Mouse (Mus musculus): ENCODE data around the gene Rtn3. TPM values are rescaled to one million over a fixed set of nuclear protein-coding genes. Genes with fewer than 3 reads are reported as not detected.

Rtn3 gene
- polyA plus RNA-seq, 1 experiment from 2014 or later, result 127 TPM

DNA sequence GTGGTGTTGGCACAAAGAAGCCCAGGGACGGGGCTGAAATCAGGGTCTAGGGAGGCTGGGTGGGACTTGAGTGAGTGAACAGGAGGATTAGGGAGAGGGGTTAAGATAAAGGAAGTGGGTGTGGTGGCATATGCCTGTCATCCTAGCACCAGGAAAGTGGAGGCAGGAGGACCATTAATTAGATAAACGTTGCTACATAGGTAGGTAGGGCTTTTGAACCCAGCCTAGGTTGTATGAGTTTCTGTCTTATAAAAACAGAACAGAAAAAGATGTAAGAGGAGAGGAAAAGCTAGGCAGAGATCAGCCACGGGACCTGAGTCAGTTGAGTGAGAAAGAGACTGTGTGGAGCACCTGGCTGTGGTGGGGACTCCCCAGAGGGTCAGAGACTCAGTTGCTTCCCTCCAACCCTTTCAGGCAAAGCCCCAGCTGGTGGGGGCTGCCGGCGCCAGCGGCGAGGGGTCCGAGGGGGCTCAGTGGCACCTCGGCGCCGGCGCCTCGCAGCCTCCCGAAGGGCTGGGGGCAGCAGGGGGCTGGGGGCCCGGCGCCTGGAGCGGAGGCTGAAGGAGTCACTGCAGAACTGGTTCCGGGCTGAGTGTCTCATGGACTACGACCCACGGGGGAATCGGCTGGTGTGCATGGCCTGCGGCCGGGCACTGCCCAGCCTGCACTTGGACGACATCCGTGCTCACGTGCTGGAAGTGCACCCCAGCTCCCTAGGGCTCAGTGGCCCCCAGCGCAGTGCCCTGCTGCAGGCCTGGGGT lies 62.1 kb downstream of the Rtn3 start:
- no peaks in the 10 kb centered on the region for H3K9me3 ChIP-seq (replicated peaks)
- no peak overlapping the region for H3K9ac ChIP-seq
- H3K4me2 ChIP-seq, result no peak overlapping the region
- peaks cover 75% of the 10 kb centered on the region for H3K4me1 ChIP-seq (replicated peaks)
- 0 out of 2 replicates have a peak overlapping the region, but pooled peaks have one; percentile 28 for H3K4me3 ChIP-seq
- H3K36me3 ChIP-seq, result peaks cover 23% of the 10 kb centered on the region
- no peak for ATAC-seq (replicated peaks; ENCODE audit: insufficient number of reproducible peaks, insufficient read depth, low FRiP score, low read depth)
- H3K27me3 ChIP-seq, result no peaks in the 10 kb centered on the region
- no peak overlapping the region for H3K27ac ChIP-seq
- WGBS, result 76% methylated on average over 27 of the region's 27 CpGs

DNA sequence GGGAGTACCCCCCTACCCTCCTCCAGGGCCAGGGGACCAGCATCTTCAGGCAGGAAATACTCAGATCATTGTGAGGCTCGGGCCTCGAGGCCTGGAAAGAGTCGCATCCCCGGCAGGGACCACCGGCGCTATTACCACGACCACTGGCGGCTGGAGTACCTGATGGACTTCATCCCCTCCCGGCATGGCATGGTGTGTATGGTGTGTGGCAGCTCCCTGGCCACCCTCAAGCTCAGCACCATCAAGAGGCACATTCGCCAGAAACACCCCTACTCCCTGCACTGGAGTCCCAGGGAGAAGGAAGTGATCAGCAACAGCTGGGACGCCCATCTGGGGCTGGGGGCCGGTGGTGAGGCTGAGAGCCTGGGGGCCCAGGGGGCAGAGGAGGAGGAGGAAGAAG lies 63.0 kb downstream of the Rtn3 start:
- 63% methylated on average over 12 of the region's 12 CpGs for WGBS
- H3K4me2 ChIP-seq, result peak overlapping the region; percentile 84; the same call in 1 of the 2 replicates
- no peak overlapping the region for H3K9ac ChIP-seq
- ATAC-seq (replicated peaks; ENCODE audit: insufficient number of reproducible peaks, insufficient read depth, low FRiP score, low read depth), result no peak
- peaks cover 20% of the 10 kb centered on the region for H3K36me3 ChIP-seq
- no peak overlapping the region for H3K4me3 ChIP-seq
- H3K27me3 ChIP-seq, result no peaks in the 10 kb centered on the region
- no peak overlapping the region for H3K27ac ChIP-seq
- peaks cover 78% of the 10 kb centered on the region for H3K4me1 ChIP-seq (replicated peaks)
- H3K9me3 ChIP-seq (replicated peaks), result no peaks in the 10 kb centered on the region

DNA sequence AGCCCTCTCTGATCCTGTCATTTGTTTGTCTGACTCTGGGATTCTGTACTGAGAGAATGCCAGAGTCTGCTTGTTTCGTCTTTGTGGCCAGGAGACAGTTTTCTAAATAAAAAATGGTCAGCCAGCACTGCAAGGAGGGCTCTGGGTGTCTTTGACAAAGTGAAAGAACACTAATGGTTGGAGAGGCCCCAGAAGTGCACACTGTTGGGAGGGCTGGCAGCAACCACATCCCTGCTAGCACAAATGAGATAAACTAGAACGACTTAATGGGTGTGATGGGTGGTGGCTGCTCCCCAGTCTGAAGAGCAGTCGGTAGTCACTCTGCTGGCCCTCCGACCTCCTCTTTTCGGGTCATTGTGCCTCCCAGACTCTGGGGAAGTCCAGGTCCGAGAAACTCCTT lies 63.9 kb downstream of the Rtn3 start:
- Histone ChIP-seq H3K4me2 (peak overlapping the region; percentile 84), H3K9ac (peak overlapping the region; percentile 16; the same call in 1 of the 2 replicates), H3K9me3 (replicated peaks) (no peaks in the 10 kb centered on the region), H3K4me1 (replicated peaks) (peaks cover 68% of the 10 kb centered on the region), H3K36me3 (peaks cover 13% of the 10 kb centered on the region; the same call in 1 of the 2 replicates), H3K27me3 (no peaks in the 10 kb centered on the region), H3K27ac (0 out of 2 replicates have a peak overlapping the region, but pooled peaks have one; percentile 8), H3K4me3 (peak overlapping the region; percentile 90)
- no peak for ATAC-seq (replicated peaks; ENCODE audit: insufficient number of reproducible peaks, insufficient read depth, low FRiP score, low read depth)
- 17% methylated on average over 6 of the region's 6 CpGs for WGBS

DNA sequence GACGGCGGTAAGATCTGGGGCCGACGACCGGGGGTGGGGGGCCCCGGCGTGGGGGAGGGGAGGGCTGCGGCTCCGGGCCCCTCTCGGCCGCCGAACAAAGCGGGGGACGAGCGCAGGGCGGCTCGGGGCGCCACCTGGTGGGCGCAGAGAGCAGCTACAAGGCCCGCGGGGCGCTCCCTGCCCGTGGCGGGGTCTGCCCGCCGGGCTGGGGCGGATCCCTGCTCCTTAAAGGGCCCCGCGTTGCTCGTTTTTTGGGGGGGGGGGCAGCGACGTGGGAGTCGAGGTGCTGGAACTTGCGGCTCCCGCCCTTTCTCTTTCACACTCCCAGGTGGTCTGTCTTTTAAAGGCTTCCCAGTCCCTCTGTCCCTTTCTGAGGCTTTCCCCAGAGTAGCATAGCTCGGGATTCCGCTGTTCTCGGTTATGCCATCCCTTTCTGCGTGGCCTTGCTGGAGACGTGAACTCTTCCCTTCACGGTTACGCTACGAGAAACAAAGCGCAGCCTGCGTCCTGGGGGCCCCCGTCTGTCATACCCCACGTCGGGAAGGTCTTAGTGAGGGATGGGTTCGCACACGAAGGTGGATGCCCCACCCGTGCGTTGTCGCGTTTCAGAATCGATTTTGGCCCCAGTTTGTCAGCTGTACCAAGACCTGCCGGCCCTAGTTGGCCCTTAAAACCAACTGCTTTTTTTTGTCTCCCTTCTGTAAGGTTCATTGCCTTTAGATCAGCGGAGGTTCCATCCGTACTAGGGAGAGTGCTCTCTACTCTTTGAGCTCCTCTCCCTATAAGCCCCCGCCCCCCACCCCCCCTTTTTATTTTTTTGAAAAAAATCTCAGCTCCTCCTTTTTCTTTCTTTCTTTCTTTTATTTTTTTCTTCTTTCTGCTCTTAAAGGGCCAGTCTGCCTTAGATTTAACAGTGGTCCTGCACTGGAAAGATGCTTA lies 64.9 kb downstream of the Rtn3 start:
- H3K4me3 ChIP-seq, result peak overlapping the region; percentile 90
- ATAC-seq (replicated peaks; ENCODE audit: insufficient number of reproducible peaks, insufficient read depth, low FRiP score, low read depth), result peak; percentile 64
- peak overlapping the region; percentile 84 for H3K4me2 ChIP-seq
- H3K36me3 ChIP-seq, result peaks cover 13% of the 10 kb centered on the region; the same call in 1 of the 2 replicates
- H3K9ac ChIP-seq, result peak overlapping the region; percentile 99
- H3K27ac ChIP-seq, result peak overlapping the region; percentile 91
- H3K9me3 ChIP-seq (replicated peaks), result no peaks in the 10 kb centered on the region
- no peaks in the 10 kb centered on the region for H3K27me3 ChIP-seq
- peaks cover 58% of the 10 kb centered on the region for H3K4me1 ChIP-seq (replicated peaks)
- WGBS, result under 1% methylated on average over 58 of the region's 59 CpGs

DNA sequence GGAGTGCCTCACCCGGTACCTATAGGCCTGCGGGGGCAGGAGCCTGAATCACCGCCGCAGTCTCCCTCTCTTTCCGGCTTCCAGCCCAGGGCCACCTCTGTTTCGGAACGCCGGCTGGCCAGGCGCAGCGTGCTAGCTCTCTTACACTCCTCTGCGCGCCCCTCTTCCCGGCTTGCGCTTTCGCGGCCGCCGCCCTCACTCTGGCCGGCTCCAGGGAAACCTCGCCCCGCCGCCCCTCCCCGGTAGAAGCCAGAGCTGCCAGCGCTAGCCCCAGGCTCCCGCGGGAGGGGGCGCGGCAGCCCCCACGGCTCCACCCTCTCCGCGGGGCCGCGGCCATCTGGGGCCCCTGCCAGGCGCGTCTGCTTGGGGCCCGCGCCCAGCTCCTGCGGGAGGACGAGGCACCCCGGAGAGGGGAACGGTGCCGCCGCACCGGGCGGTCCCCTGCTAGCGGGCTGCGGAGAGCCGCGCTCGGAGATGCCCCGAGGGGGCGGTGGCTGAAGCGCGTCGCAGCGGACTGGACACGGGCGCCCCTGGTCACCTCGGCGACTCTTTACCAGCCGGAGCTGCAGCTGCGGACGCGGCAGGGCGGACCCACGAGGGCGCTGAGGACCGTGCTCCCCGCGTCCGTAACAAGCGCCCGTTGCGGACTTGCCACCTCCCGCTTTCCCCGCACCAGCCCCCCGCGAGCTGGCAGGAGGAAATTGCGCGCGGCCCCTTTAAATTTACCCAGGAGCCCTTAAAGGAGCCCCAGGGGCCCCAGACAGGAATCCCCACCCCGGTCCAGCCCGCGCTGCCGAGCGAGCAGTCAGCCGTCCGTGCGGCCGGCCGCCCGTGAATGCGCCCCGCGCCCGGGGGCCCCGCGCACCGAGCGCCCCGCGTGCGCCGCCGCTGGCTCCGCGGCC lies 66.0 kb downstream of the Rtn3 start, which contains the start of gene 2700081O15Rik:
Gene 2700081O15Rik (plus strand): TSS at position 792 of the 902 bp plus-strand sequence.
- peak; percentile 81 for ATAC-seq (replicated peaks; ENCODE audit: insufficient number of reproducible peaks, insufficient read depth, low FRiP score, low read depth)
- under 1% methylated on average over 105 of the region's 107 CpGs for WGBS
- H3K4me1 ChIP-seq (replicated peaks), result peaks cover 47% of the 10 kb centered on the region

DNA sequence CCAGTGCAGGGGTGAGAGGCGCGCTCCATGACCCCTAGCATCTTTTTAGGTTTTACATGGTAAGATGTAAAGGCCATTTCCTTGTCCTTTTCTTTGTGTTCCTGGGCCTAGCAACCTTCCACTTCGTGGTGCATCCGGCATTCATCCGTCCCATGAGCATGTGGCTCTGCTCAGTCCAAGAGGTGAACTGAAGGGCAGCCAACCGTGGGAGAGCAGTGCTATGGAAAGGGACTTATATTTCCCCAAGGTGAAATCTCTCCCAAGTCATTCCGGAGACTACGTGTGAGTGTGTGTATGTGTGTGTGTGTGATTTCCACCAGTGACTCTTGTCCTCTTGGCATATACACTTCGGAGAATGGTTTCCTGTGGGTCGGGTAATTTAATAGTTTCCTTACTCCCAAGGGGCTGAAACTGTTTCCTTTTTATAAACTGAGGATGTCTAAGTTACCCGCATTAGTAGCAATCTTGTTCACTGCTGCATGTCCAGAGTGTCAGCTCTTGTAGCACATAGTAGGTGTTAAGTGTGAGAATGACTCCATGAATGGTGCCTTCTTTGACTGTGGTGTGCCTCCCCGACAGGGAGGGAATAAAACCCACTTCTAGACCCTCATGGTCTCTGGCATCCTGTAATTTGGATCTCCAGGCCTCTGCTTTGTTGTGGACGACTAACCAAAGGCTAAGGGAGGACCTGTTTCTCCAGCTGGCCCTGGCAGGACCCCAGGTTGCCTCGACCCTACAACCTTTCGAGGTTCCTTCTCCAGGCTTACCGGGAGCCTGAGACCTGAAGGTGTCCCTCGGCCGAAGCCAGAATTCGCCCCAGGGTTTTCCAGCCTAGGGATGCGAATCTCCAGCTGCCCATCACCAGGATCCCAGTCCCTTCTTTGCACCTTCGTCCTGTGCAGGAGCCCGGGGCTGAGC lies 66.9 kb downstream of the Rtn3 start:
- peaks cover 6% of the 10 kb centered on the region; the same call in 1 of the 2 replicates for H3K36me3 ChIP-seq
- H3K27me3 ChIP-seq, result no peaks in the 10 kb centered on the region
- ATAC-seq (replicated peaks; ENCODE audit: insufficient number of reproducible peaks, insufficient read depth, low FRiP score, low read depth), result no peak
- H3K4me2 ChIP-seq, result peak overlapping the region; percentile 84
- H3K4me3 ChIP-seq, result peak overlapping the region; percentile 90
- 26% methylated on average over 22 of the region's 22 CpGs for WGBS
- H3K27ac ChIP-seq, result peak overlapping the region; percentile 91
- no peaks in the 10 kb centered on the region for H3K9me3 ChIP-seq (replicated peaks)
- H3K9ac ChIP-seq, result peak overlapping the region; percentile 99
- peaks cover 38% of the 10 kb centered on the region for H3K4me1 ChIP-seq (replicated peaks)

More for the DNA sequence above, 66.0 kb downstream of the Rtn3 start, which contains the start of gene 2700081O15Rik:
- peak within 1 kb of the TSS; percentile 84 for H3K4me2 ChIP-seq
- H3K27me3 ChIP-seq, result no peaks in the 10 kb centered on the region
- peaks cover 13% of the 10 kb centered on the region; the same call in 1 of the 2 replicates for H3K36me3 ChIP-seq
- peak within 1 kb of the TSS; percentile 91 for H3K27ac ChIP-seq
- peak within 1 kb of the TSS; percentile 90 for H3K4me3 ChIP-seq
- peak within 1 kb of the TSS; percentile 99 for H3K9ac ChIP-seq
- no peaks in the 10 kb centered on the region for H3K9me3 ChIP-seq (replicated peaks)

DNA sequence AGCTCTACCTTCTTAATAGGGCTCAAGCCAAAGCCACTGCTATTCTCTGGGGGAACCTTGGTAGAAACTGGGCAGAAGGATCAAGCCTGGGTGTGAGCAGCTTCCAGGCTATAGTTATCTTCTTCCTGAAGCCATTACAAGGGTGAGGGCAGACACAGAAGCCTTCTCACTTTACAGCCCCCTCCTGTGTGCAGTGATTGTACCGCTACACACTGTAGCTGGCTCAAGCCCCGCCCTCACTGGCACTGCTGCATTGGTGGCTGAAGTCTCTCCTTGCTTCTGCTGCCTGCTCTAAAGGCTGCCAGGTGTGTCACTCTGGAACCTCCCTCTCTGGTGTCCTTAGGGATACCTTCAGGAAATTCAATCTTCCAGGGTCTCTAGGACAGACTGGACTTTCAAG lies 70.7 kb downstream of the Rtn3 start:
- Histone ChIP-seq H3K36me3 (no peaks in the 10 kb centered on the region), H3K4me2 (no peak overlapping the region), H3K27me3 (no peaks in the 10 kb centered on the region), H3K9me3 (replicated peaks) (0 out of 2 replicates have a peak, but pooled peaks cover 2% of the 10 kb centered on the region), H3K4me1 (replicated peaks) (peaks cover 13% of the 10 kb centered on the region), H3K27ac (no peak overlapping the region), H3K9ac (no peak overlapping the region), H3K4me3 (no peak overlapping the region)
- ATAC-seq (replicated peaks; ENCODE audit: insufficient number of reproducible peaks, insufficient read depth, low FRiP score, low read depth), result no peak
- 58% methylated on average over 2 of the region's 2 CpGs for WGBS

DNA sequence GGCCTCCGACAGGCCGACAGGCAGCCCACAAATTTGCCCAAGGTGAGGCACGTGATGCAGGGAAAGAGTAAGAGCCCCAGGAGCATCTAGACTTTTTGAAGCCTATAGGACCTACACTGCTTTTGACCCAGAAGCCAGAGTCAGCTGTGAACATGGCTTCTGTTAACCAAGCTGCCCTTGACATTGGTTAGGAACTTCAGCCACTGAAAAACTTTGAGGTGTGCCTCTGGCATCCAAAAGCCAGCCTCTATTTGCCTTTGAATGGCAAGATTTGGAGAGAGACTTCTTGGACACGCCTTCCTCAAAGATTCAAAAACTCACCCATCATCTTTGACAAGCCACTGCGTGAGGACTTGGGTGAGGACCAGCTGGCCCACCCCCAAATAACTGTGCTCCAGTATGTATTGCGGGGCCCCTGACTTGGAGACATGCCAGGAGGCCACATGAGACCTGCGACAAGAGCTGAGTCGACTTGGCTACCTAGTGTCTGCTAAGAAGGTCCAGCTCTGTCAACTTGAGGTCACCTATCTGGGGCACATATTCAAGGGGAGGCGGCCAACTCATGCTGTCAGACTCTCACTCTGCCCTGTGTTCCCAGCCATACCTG lies 78.4 kb downstream of the Rtn3 start:
- Histone ChIP-seq H3K36me3 (no peaks in the 10 kb centered on the region), H3K9ac (no peak overlapping the region), H3K9me3 (replicated peaks) (0 out of 2 replicates have a peak, but pooled peaks cover 2% of the 10 kb centered on the region), H3K4me2 (no peak overlapping the region), H3K4me3 (no peak overlapping the region), H3K4me1 (replicated peaks) (peaks cover 7% of the 10 kb centered on the region), H3K27ac (no peak overlapping the region), H3K27me3 (no peaks in the 10 kb centered on the region; the same call in 1 of the 2 replicates)
- ATAC-seq (replicated peaks; ENCODE audit: insufficient number of reproducible peaks, insufficient read depth, low FRiP score, low read depth), result no peak
- WGBS, result 45% methylated on average over 9 of the region's 9 CpGs

DNA sequence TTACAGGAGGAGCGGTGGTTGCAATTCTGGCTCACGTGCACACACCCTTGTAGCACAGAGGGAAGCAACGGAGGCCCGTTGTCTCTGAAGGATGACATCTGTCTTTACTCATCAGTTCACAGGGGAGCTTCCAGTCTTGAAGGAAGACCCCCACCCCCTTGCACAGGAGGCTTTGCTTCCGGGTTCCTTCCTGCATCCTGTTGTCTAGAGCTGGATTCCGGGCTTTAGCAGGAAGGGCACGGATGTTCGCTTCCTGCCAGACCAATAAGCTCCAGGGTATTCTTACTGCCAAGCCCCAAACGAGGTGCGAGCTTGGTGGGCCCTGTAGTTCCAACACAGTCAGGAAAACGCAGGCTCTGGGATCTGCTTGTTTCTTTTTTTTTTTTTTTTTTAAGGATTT lies 82.4 kb downstream of the Rtn3 start:
- 51% methylated on average over 11 of the region's 11 CpGs for WGBS
- Histone ChIP-seq H3K4me3 (no peak overlapping the region), H3K9me3 (replicated peaks) (no peaks in the 10 kb centered on the region), H3K4me1 (replicated peaks) (peaks cover 7% of the 10 kb centered on the region), H3K9ac (no peak overlapping the region), H3K4me2 (peak overlapping the region; percentile 16; the same call in 1 of the 2 replicates), H3K27me3 (no peaks in the 10 kb centered on the region; the same call in 1 of the 2 replicates), H3K36me3 (no peaks in the 10 kb centered on the region), H3K27ac (no peak overlapping the region)
- no peak for ATAC-seq (replicated peaks; ENCODE audit: insufficient number of reproducible peaks, insufficient read depth, low FRiP score, low read depth)
